Mouse (Mus musculus) liver, embryonic 13.5 days (tissue): ENCODE results near the gene Cntfr. TPM values are rescaled to one million over a fixed set of nuclear protein-coding genes. Genes with fewer than 3 reads are reported as not detected.

Experiments
- ATAC-seq: fragments of 200-750 bp; cut with Nextera tagmentation; 2 replicates; pipeline ENCODE4 v1.8.0; 2017; ENCODE audit warnings: low read depth, mild to moderate bottlenecking, moderate number of reproducible peaks, moderate library complexity
- DNase-seq: peaks from one replicate; pipeline ENCODE4 v3.0.0; 2022
- H3K27ac ChIP-seq: fragments of 300-500 bp; sonication (generic); 2 replicates; pipeline ENCODE4 v1.5.1; 2015; ENCODE audit warnings: moderate library complexity, mild to moderate bottlenecking, inconsistent platforms
- H3K27me3 ChIP-seq: fragments of 300-500 bp; sonication (generic); 2 replicates; pipeline ENCODE4 v1.6.1; 2015; ENCODE audit warnings: mild to moderate bottlenecking, inconsistent platforms
- H3K36me3 ChIP-seq: fragments of 300-500 bp; sonication (generic); 2 replicates; pipeline ENCODE4 v1.6.1; 2015; ENCODE audit warnings: mild to moderate bottlenecking, inconsistent platforms
- H3K4me1 ChIP-seq: fragments of 300-500 bp; sonication (generic); replicated peaks from 2 replicates; pipeline ENCODE4 v1.6.1; 2015; ENCODE audit warnings: inconsistent platforms
- H3K4me2 ChIP-seq: fragments of 300-500 bp; sonication (generic); 2 replicates; pipeline ENCODE4 v1.6.1; 2015; ENCODE audit warnings: inconsistent platforms, mild to moderate bottlenecking, moderate library complexity
- H3K4me3 ChIP-seq: fragments of 300-500 bp; sonication (generic); replicated peaks from 2 replicates; pipeline ENCODE4 v1.5.1; 2015; ENCODE audit warnings: mild to moderate bottlenecking, inconsistent platforms
- H3K9ac ChIP-seq: fragments of 300-500 bp; sonication (generic); 2 replicates; pipeline ENCODE4 v1.6.1; 2015; ENCODE audit warnings: mild to moderate bottlenecking, inconsistent platforms
- H3K9me3 ChIP-seq: fragments of 300-500 bp; sonication (generic); replicated peaks from 2 replicates; pipeline ENCODE4 v1.6.1; 2016; ENCODE audit warnings: inconsistent platforms
- WGBS: fragments of 180-500 bp; shearing (Covaris S2); methylation state at CpG from one replicate; pipeline ENCODE4 v1.1.7; 2015; ENCODE audit not compliant: insufficient replicate concordance; 5-methylcytosine and 5-hydroxymethylcytosine counted together
- polyA plus RNA-seq: library from polyadenylated mRNA; unstranded; fragments of >200 nt; fragmentation: Nextera tagmentation; extraction: Ambion mirVana; gene quantifications from 2 replicates; pipeline ENCODE4 v1.2.1, GENCODE M21; 2015

The Cntfr gene
- polyA plus RNA-seq, 1 experiment from 2014 or later = 0.62 TPM

DNA sequence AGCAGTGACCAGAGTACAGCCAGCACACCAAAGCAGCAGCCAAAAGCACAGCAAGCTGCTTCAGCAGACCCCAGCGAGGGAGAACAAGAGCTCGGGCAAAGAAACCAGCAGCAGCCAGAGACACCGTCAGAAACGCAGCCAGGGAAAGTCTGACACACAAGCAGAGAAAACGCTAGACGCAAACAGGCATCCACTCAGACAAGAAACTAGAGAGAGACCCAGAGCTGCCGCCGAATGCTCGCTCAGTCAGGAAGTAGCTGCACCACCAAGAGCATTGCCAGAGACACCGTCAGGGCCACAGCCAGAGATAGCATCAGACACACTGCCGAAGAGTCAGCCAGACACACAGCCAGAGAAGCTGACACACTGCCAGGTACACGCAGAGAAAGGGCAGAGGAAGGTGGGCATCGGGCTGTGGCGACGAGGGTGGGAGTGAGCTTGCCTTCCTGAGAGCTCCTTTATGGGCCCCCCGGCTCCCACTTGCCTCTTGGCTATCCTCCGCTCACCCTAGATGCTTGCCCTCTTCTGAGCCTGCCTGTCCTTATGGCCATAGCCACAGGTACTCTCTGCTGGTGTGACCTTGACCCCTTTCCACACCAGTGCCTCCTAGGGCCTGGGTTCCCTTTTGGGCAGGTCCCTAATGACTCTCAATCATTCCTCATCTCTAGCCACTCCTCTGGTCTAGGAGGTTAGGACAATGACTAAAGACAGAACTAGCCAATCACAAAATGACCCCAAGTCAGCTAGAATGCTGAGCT is 20.5 kb downstream of the Cntfr start:
- Histone ChIP-seq H3K9ac (no peak overlapping the region), H3K4me3 (no peak overlapping the region), H3K27me3 (peaks cover 53% of the 10 kb centered on the region), H3K4me1 (no peaks in the 10 kb centered on the region), H3K27ac (no peak overlapping the region), H3K4me2 (no peak overlapping the region), H3K36me3 (no peaks in the 10 kb centered on the region), H3K9me3 (no peaks in the 10 kb centered on the region)
- no peak for ATAC-seq
- WGBS = 36% methylated on average over 17 of the region's 17 CpGs
- DNase-seq = no peak

DNA sequence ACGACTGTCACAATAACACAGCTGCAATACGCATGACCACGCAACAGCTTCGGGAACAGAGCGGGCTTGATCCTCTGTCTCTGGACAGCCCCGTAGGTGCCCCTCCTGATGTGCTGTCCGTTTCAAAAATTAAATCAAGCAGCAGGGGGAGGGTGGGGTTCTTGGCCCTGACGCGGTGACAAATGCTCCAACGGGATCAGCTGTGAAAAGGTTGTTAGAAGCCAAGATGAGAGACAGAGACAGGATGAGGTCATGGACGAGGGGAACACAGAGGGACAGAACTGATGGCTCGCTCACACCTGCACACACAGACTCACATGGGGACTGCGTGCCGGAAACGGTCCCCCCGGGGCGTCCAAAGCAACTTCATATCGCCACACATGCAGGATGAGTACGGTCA is 23.7 kb downstream of the Cntfr start:
- H3K9me3 ChIP-seq = no peaks in the 10 kb centered on the region
- no peak overlapping the region for H3K4me2 ChIP-seq
- no peaks in the 10 kb centered on the region for H3K36me3 ChIP-seq
- no peak for ATAC-seq
- no peak overlapping the region for H3K9ac ChIP-seq
- H3K27me3 ChIP-seq = peaks cover 32% of the 10 kb centered on the region
- no peak overlapping the region for H3K4me3 ChIP-seq
- H3K27ac ChIP-seq = no peak overlapping the region
- no peak for DNase-seq
- no peaks in the 10 kb centered on the region for H3K4me1 ChIP-seq
- WGBS = 63% methylated on average over 19 of the region's 19 CpGs

DNA sequence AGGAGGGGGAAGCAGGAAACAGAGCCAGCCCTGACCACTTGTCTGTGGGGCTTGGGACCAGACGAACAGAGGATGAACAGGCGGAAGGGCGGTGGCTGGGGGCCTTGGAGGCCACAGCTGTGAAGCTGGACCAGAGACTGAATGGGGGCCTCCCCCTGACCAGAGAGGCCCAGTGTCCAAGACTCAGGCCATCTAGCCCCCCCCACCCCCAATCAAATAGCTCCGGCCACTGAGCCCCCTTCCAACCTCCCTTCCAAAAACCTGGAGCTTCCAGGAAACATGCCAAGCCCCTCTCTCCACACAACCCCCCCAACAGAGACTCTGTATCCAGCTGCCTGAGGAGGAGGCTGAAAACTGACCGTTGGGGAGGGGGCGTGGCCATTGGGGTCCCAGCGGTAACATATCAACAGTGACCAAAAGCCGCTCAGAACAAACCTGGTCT is 24.3 kb downstream of the Cntfr start:
- DNase-seq = no peak
- ATAC-seq = no peak
- Histone ChIP-seq H3K4me3 (no peak overlapping the region), H3K4me2 (no peak overlapping the region), H3K36me3 (no peaks in the 10 kb centered on the region), H3K27ac (no peak overlapping the region), H3K4me1 (no peaks in the 10 kb centered on the region), H3K9me3 (no peaks in the 10 kb centered on the region), H3K27me3 (peaks cover 26% of the 10 kb centered on the region), H3K9ac (no peak overlapping the region)
- 29% methylated on average over 8 of the region's 8 CpGs for WGBS

DNA sequence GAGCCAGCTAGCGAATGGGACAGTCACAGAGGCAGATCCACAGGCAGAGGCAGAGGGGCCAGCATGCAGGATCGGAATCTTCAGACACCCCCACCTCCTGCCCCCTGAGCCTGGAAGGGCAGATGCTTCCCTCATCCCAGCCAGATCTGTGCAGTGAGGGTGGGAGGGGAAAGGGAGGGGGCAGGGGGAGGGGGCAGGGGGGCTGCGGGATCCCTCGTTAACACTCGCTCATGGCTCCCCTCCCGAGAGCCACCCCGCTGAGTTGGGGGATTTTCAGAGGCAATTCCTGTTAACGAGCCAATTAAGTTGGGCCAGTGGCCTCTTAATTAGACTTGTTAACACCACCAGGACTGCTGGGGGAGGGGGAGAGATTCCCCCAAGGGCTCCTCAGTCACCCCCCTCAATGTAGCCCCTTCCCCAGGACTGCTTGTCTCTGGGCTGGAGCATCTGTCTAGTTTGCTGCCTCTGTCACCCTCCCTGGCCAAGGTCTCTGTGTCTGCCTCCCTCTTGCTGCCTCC is 24.9 kb downstream of the Cntfr start:
- WGBS = 20% methylated on average over 8 of the region's 8 CpGs
- Histone ChIP-seq H3K4me2 (no peak overlapping the region), H3K9ac (no peak overlapping the region), H3K9me3 (no peaks in the 10 kb centered on the region), H3K4me3 (no peak overlapping the region), H3K27me3 (peaks cover 22% of the 10 kb centered on the region), H3K4me1 (no peaks in the 10 kb centered on the region), H3K36me3 (no peaks in the 10 kb centered on the region), H3K27ac (no peak overlapping the region)
- DNase-seq (no peak), ATAC-seq (no peak)

DNA sequence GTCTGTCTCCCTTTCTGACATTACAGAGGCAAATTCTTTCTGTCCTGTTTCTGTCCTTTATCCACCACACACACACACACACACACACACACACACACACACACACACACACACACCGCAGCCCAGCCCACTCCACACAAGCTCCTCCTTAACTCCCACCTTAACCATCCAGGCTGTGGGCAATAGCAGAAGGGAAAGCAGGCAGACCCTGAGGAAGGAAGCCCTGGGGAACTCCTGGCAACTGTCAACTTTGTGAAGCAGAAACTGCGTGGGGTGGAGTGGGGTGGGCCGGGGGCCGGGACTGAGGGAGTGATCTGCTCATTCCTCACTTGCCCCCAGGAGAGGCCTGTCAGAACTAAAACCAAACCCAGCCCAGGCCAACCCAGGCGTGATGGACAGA is 25.4 kb downstream of the Cntfr start:
- 31% methylated on average over 5 of the region's 5 CpGs for WGBS
- ATAC-seq (no peak), DNase-seq (no peak)
- H3K9ac ChIP-seq = no peak overlapping the region
- no peak overlapping the region for H3K4me2 ChIP-seq
- no peak overlapping the region for H3K4me3 ChIP-seq
- no peak overlapping the region for H3K27ac ChIP-seq
- H3K36me3 ChIP-seq = no peaks in the 10 kb centered on the region
- no peaks in the 10 kb centered on the region for H3K9me3 ChIP-seq
- H3K4me1 ChIP-seq = no peaks in the 10 kb centered on the region
- peaks cover 22% of the 10 kb centered on the region; the same call in 1 of the 2 replicates for H3K27me3 ChIP-seq

DNA sequence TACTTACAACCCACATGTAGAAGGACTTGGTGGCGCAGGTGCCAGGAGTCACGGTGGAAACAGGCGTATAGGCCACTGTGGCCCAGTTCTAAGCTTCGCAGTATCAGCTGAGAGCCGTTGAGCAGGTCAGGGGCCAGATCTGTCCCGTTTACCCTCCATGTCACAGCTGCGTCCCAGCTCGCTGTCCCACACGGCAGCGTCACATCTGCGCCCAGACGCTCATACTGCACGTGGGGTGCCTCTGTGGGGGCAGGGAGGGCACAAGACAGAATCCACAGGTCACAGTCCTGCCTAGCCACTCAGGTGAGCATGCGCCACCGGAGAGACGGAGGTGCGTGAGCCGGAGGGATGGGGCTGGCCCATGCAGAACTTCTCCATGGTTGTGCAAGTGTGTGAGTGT is 26.1 kb downstream of the Cntfr start:
- no peak overlapping the region for H3K9ac ChIP-seq
- no peaks in the 10 kb centered on the region for H3K36me3 ChIP-seq
- no peaks in the 10 kb centered on the region for H3K9me3 ChIP-seq
- no peaks in the 10 kb centered on the region for H3K4me1 ChIP-seq
- H3K27ac ChIP-seq = no peak overlapping the region
- no peak overlapping the region for H3K4me2 ChIP-seq
- DNase-seq = no peak
- WGBS = 69% methylated on average over 18 of the region's 18 CpGs
- no peak for ATAC-seq
- H3K4me3 ChIP-seq = no peak overlapping the region
- peaks cover 22% of the 10 kb centered on the region; the same call in 1 of the 2 replicates for H3K27me3 ChIP-seq

DNA sequence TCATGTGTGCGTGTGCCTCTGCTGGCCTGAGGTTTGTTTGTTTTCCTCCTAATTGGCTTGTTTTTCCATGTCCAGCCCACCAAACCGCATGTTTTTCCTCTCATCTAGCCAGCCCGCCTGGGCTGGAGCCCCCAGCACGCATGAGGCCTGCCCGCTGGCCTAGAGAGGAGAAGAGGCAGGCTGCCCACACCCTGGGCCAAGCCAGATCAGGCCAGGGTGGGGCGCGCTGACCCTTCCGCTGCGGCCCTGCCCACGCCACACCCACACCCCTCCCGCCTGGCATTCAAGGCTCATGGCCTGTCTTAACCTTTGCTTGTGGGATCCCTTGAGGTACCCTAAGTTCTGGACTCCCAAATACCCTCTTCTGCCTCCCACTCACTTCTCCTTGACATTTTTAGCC is 30.2 kb downstream of the Cntfr start:
- 73% methylated on average over 11 of the region's 11 CpGs for WGBS
- H3K27me3 ChIP-seq = peaks cover 37% of the 10 kb centered on the region; the same call in 1 of the 2 replicates
- H3K4me2 ChIP-seq = no peak overlapping the region
- H3K4me1 ChIP-seq = peaks cover 11% of the 10 kb centered on the region; the same call in 1 of the 2 replicates
- no peak overlapping the region for H3K27ac ChIP-seq
- ATAC-seq (no peak), DNase-seq (no peak)
- no peak overlapping the region for H3K9ac ChIP-seq
- no peaks in the 10 kb centered on the region for H3K36me3 ChIP-seq
- H3K9me3 ChIP-seq = no peaks in the 10 kb centered on the region
- H3K4me3 ChIP-seq = no peak overlapping the region

DNA sequence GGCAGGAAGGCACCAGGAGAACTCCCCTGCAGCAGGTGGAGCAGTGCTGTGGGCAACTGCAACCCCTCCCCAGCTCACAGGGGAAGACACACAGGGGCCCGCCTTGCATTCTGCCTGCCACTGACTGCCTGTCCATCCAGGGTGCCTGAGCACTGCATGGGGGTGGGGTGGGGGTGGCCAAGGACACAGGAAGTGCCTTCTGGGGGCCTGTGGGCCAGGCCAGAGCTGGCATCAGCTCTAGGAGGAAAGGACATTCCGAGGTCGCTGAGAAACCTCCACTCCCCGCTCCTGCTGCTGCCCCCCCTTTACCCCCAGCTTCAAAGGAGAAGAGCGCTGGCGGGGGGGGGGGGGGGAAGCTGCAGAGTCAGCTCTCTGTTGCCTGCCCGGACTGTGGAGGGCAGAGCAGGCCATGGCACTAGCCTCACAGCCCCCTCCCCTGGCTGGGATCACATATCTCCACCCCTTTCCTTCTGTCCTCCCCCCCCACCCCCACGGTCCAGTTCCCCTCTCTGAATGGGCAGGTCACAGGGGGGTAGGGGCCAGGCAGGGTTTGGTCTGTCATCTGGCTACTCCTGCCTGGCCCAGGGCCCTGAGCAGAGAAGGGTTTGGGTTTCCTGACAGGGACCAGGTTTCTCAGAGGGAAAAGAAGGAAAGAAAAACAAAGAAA is 31.7 kb downstream of the Cntfr start:
- ATAC-seq = no peak

DNA sequence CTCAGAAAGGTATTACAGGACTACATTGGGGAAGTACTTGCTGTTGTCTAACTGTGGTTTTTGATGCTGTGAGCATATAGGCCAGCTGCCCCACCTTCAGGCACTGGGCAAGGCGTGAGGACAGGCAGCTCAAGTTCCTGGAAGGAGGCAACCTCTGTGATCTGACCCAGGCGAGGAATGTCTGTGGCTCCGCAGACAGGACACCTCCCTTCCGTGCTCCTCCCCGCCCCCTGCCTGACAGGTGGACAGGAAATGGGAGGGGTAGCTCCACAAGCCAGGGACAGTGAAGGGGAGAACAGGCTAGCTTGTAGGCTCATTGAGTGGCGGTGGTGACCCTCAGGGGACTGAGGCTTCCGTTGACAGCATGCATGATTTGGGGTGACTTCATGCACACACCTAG is 32.4 kb downstream of the Cntfr start:
- H3K4me2 ChIP-seq = no peak overlapping the region
- no peak overlapping the region for H3K9ac ChIP-seq
- H3K9me3 ChIP-seq = no peaks in the 10 kb centered on the region
- H3K36me3 ChIP-seq = no peaks in the 10 kb centered on the region
- 25% methylated on average over 7 of the region's 7 CpGs for WGBS
- DNase-seq = no peak
- H3K27ac ChIP-seq = no peak overlapping the region
- H3K4me3 ChIP-seq = no peak overlapping the region
- peaks cover 15% of the 10 kb centered on the region for H3K4me1 ChIP-seq
- H3K27me3 ChIP-seq = peaks cover 45% of the 10 kb centered on the region
- ATAC-seq = no peak

More for the DNA sequence above, 31.7 kb downstream of the Cntfr start:
- WGBS = 21% methylated on average over 5 of the region's 8 CpGs
- DNase-seq = no peak
- peaks cover 15% of the 10 kb centered on the region for H3K4me1 ChIP-seq
- no peak overlapping the region for H3K4me2 ChIP-seq
- H3K9me3 ChIP-seq = no peaks in the 10 kb centered on the region
- peaks cover 39% of the 10 kb centered on the region; the same call in 1 of the 2 replicates for H3K27me3 ChIP-seq
- H3K36me3 ChIP-seq = no peaks in the 10 kb centered on the region
- no peak overlapping the region for H3K9ac ChIP-seq
- no peak overlapping the region for H3K27ac ChIP-seq
- H3K4me3 ChIP-seq = no peak overlapping the region

DNA sequence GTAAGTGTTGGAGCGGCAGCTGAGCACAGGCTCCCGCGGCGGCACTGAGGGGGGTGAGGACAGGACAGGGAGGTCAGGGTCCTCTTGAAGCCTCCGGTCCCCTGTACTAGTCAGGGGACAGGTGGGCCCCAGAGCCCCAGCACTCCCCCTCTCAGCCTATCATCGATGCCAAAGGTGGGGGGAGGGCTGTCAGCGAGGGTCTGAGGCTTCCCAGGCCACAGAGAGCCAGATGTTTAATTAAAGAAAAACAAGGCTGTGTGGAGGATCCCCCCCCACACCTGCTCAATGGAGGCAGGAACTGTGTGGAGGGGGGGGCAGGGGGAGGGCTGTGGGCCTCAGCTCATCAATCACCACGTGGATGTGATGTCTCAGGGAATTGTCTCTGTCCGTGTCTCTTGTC is 33.3 kb downstream of the Cntfr start:
- peaks cover 48% of the 10 kb centered on the region for H3K27me3 ChIP-seq
- ATAC-seq (no peak), DNase-seq (no peak)
- peaks cover 20% of the 10 kb centered on the region for H3K4me1 ChIP-seq
- no peak overlapping the region for H3K4me3 ChIP-seq
- no peak overlapping the region for H3K9ac ChIP-seq
- H3K27ac ChIP-seq = no peak overlapping the region
- H3K36me3 ChIP-seq = no peaks in the 10 kb centered on the region
- no peak overlapping the region for H3K4me2 ChIP-seq
- WGBS = 39% methylated on average over 9 of the region's 9 CpGs
- H3K9me3 ChIP-seq = no peaks in the 10 kb centered on the region

DNA sequence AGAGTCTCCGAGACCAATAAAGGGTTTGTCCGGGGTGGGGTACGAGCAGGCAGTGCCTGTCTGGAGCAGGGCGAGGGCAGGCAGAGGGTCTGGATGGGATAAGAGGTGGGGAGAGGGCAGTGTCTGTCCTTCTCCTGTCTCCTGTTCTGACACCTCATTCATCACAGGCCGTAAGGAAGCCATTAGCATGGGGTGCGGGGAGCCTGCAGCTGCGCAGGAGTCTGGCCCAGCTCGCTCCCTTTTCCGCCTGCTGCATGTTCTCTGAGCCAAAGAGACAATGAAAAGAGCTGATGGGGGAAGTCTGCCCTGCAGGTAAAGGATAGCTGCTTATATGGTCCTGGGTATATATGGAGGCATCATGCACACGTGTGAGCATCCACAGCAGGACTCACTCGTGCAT is 34.2 kb downstream of the Cntfr start:
- Histone ChIP-seq H3K4me1 (peaks cover 27% of the 10 kb centered on the region), H3K4me2 (no peak overlapping the region), H3K36me3 (no peaks in the 10 kb centered on the region), H3K9me3 (no peaks in the 10 kb centered on the region), H3K27ac (no peak overlapping the region), H3K4me3 (no peak overlapping the region), H3K9ac (no peak overlapping the region), H3K27me3 (peaks cover 50% of the 10 kb centered on the region)
- ATAC-seq (no peak), DNase-seq (no peak)
- WGBS = 63% methylated on average over 11 of the region's 11 CpGs
